Mouse (Mus musculus) heart, embryonic 11.5 days (tissue): ENCODE data around the gene Mark4. TPM values are rescaled to one million over a fixed set of nuclear protein-coding genes. Genes with fewer than 3 reads are reported as not detected.

Experiments used
- ATAC-seq: fragments of 200-750 bp; cut with Nextera tagmentation; replicated peaks from 2 replicates; pipeline ENCODE4 v1.8.0; 2017; ENCODE audit warnings: moderate library complexity; ENCODE audit not compliant: insufficient number of reproducible peaks, low FRiP score, low TSS enrichment
- H3K27ac ChIP-seq: fragments of 300-500 bp; sonication (generic); 2 replicates; pipeline ENCODE4 v1.5.1; 2014; ENCODE audit warnings: mild to moderate bottlenecking, low read depth, low read length
- H3K27me3 ChIP-seq: fragments of 300-500 bp; sonication (generic); 2 replicates; pipeline ENCODE4 v1.6.1; 2014; ENCODE audit warnings: mild to moderate bottlenecking, low read length, mixed read lengths; ENCODE audit not compliant: control insufficient read depth, insufficient read depth
- H3K36me3 ChIP-seq: fragments of 300-500 bp; sonication (generic); 2 replicates; pipeline ENCODE4 v1.6.1; 2014; ENCODE audit warnings: mild to moderate bottlenecking, low read length, moderate library complexity, mixed read lengths; ENCODE audit not compliant: control insufficient read depth, insufficient read depth
- H3K4me1 ChIP-seq: fragments of 300-500 bp; sonication (generic); 2 replicates; pipeline ENCODE4 v1.6.1; 2014; ENCODE audit warnings: low read length; ENCODE audit not compliant: control insufficient read depth, insufficient read depth
- H3K4me2 ChIP-seq: fragments of 300-500 bp; sonication (generic); 2 replicates; pipeline ENCODE4 v1.6.1; 2014; ENCODE audit warnings: mild to moderate bottlenecking, moderate library complexity
- H3K4me3 ChIP-seq: fragments of 300-500 bp; sonication (generic); 2 replicates; pipeline ENCODE4 v1.5.1; 2014; ENCODE audit warnings: low read depth, low read length
- H3K9ac ChIP-seq: fragments of 300-500 bp; sonication (generic); 2 replicates; pipeline ENCODE4 v1.6.1; 2014; ENCODE audit warnings: mild to moderate bottlenecking, low read depth, low read length, moderate library complexity
- H3K9me3 ChIP-seq: fragments of 300-500 bp; sonication (generic); replicated peaks from 2 replicates; pipeline ENCODE4 v1.6.1; 2016; ENCODE audit warnings: low read length; ENCODE audit not compliant: control insufficient read depth
- WGBS: fragments of 180-500 bp; shearing (Covaris S2); extraction: QIAGEN DNeasy Blood & Tissue Kit; methylation state at CpG from one replicate; pipeline ENCODE4 v1.1.7; 2014; ENCODE audit not compliant: insufficient replicate concordance; 5-methylcytosine and 5-hydroxymethylcytosine counted together
- polyA plus RNA-seq: library from polyadenylated mRNA; unstranded; fragments of >200 nt; fragmentation: Nextera tagmentation; extraction: Ambion mirVana; gene quantifications from 2 replicates; pipeline ENCODE4 v1.2.1, GENCODE M21; 2014

The Mark4 gene
- polyA plus RNA-seq, 1 experiment from 2014 or later: 9.7 TPM

GRCm38 (mm10) chr7:19441448-19442091, 17.1 kb downstream of the Mark4 start:
- WGBS: 57% methylated on average over 9 of the region's 9 CpGs
- no peak overlapping the region for H3K4me2 ChIP-seq
- no peaks in the 10 kb centered on the region for H3K27me3 ChIP-seq
- no peak overlapping the region for H3K4me3 ChIP-seq
- H3K9me3 ChIP-seq: no peaks in the 10 kb centered on the region
- H3K27ac ChIP-seq: no peak overlapping the region
- peaks cover 27% of the 10 kb centered on the region for H3K36me3 ChIP-seq
- no peaks in the 10 kb centered on the region for H3K4me1 ChIP-seq
- H3K9ac ChIP-seq: no peak overlapping the region
- ATAC-seq: no peak

- H3K4me2 ChIP-seq: no peak overlapping the region
- H3K27me3 ChIP-seq: no peaks in the 10 kb centered on the region
- no peaks in the 10 kb centered on the region for H3K4me1 ChIP-seq
- H3K27ac ChIP-seq: no peak overlapping the region
- no peaks in the 10 kb centered on the region for H3K9me3 ChIP-seq
- 85% methylated on average over 9 of the region's 9 CpGs for WGBS
- H3K4me3 ChIP-seq: no peak overlapping the region
- no peak overlapping the region for H3K9ac ChIP-seq
- H3K36me3 ChIP-seq: peaks cover 56% of the 10 kb centered on the region
- no peak for ATAC-seq
Observed at GRCm38 (mm10) chr7:19437048-19437447, 21.6 kb downstream of the Mark4 start.

GRCm38 (mm10) chr7:19436276-19436675, 22.3 kb downstream of the Mark4 start:
- Histone ChIP-seq H3K27ac (no peak overlapping the region), H3K4me3 (no peak overlapping the region), H3K36me3 (peaks cover 52% of the 10 kb centered on the region), H3K9me3 (no peaks in the 10 kb centered on the region), H3K4me2 (no peak overlapping the region), H3K9ac (no peak overlapping the region), H3K27me3 (no peaks in the 10 kb centered on the region), H3K4me1 (no peaks in the 10 kb centered on the region)
- 86% methylated on average over 2 of the region's 2 CpGs for WGBS
- ATAC-seq: no peak

GRCm38 (mm10) chr7:19432475-19432874, 26.1 kb downstream of the Mark4 start:
- Histone ChIP-seq H3K9me3 (no peaks in the 10 kb centered on the region), H3K36me3 (peaks cover 76% of the 10 kb centered on the region), H3K4me2 (no peak overlapping the region), H3K9ac (no peak overlapping the region), H3K27me3 (no peaks in the 10 kb centered on the region), H3K27ac (no peak overlapping the region), H3K4me3 (no peak overlapping the region), H3K4me1 (no peaks in the 10 kb centered on the region)
- 97% methylated on average over 2 of the region's 2 CpGs for WGBS
- no peak for ATAC-seq

- H3K4me3 ChIP-seq: no peak overlapping the region
Observed at GRCm38 (mm10) chr7:19430402-19430801, 28.2 kb downstream of the Mark4 start.

GRCm38 (mm10) chr7:19429726-19430125, 28.9 kb downstream of the Mark4 start:
- Histone ChIP-seq H3K27me3 (no peaks in the 10 kb centered on the region), H3K9ac (no peak overlapping the region), H3K4me1 (no peaks in the 10 kb centered on the region), H3K27ac (no peak overlapping the region), H3K4me3 (no peak overlapping the region), H3K4me2 (no peak overlapping the region), H3K9me3 (no peaks in the 10 kb centered on the region), H3K36me3 (peaks cover 65% of the 10 kb centered on the region)
- ATAC-seq: no peak
- WGBS: 71% methylated on average over 8 of the region's 8 CpGs

More at GRCm38 (mm10) chr7:19430402-19430801, 28.2 kb downstream of the Mark4 start:
- Histone ChIP-seq H3K9me3 (no peaks in the 10 kb centered on the region), H3K27me3 (no peaks in the 10 kb centered on the region), H3K27ac (no peak overlapping the region), H3K36me3 (peaks cover 71% of the 10 kb centered on the region), H3K4me1 (no peaks in the 10 kb centered on the region), H3K9ac (no peak overlapping the region), H3K4me2 (no peak overlapping the region)
- WGBS: 89% methylated on average over 6 of the region's 6 CpGs
- no peak for ATAC-seq

- Histone ChIP-seq H3K4me2 (no peak overlapping the region), H3K36me3 (peaks cover 49% of the 10 kb centered on the region)
Observed at GRCm38 (mm10) chr7:19427999-19428650, 30.5 kb downstream of the Mark4 start.

GRCm38 (mm10) chr7:19426888-19427287, 31.7 kb downstream of the Mark4 start:
- peaks cover 37% of the 10 kb centered on the region for H3K36me3 ChIP-seq
- H3K4me2 ChIP-seq: no peak overlapping the region
- H3K9ac ChIP-seq: no peak overlapping the region
- H3K4me1 ChIP-seq: no peaks in the 10 kb centered on the region
- no peak overlapping the region for H3K4me3 ChIP-seq
- no peak overlapping the region for H3K27ac ChIP-seq
- no peaks in the 10 kb centered on the region for H3K9me3 ChIP-seq
- 82% methylated on average over 5 of the region's 6 CpGs for WGBS
- ATAC-seq: no peak
- H3K27me3 ChIP-seq: no peaks in the 10 kb centered on the region

More at GRCm38 (mm10) chr7:19427999-19428650, 30.5 kb downstream of the Mark4 start:
- Histone ChIP-seq H3K4me3 (no peak overlapping the region), H3K27ac (no peak overlapping the region), H3K9me3 (no peaks in the 10 kb centered on the region), H3K9ac (no peak overlapping the region), H3K4me1 (no peaks in the 10 kb centered on the region), H3K27me3 (no peaks in the 10 kb centered on the region)
- ATAC-seq: no peak
- WGBS: 75% methylated on average over 15 of the region's 15 CpGs

GRCm38 (mm10) chr7:19426349-19426748, 32.3 kb downstream of the Mark4 start:
- no peak for ATAC-seq
- Histone ChIP-seq H3K36me3 (peaks cover 36% of the 10 kb centered on the region), H3K4me3 (no peak overlapping the region), H3K4me2 (no peak overlapping the region), H3K9me3 (no peaks in the 10 kb centered on the region), H3K27me3 (no peaks in the 10 kb centered on the region), H3K27ac (no peak overlapping the region), H3K4me1 (0 out of 2 replicates have a peak, but pooled peaks cover 3% of the 10 kb centered on the region), H3K9ac (no peak overlapping the region)
- WGBS: 72% methylated on average over 6 of the region's 6 CpGs
